Mouse (Mus musculus) embryonic facial prominence, embryonic 15.5 days (tissue): ENCODE data around the gene Gm38392. TPM values are rescaled to one million over a fixed set of nuclear protein-coding genes. Genes with fewer than 3 reads are reported as not detected.
A peak's percentile ranks its signal among the peaks of the same experiment; 100 is the strongest.

Source experiments
- ATAC-seq: fragments of 200-750 bp; cut with Nextera tagmentation; 2 replicates; pipeline ENCODE4 v1.8.0; 2017; ENCODE audit warnings: low read depth, moderate TSS enrichment; ENCODE audit not compliant: insufficient number of reproducible peaks, low FRiP score, low TSS enrichment
- H3K27ac ChIP-seq: fragments of 300-500 bp; sonication (generic); replicated peaks from 2 replicates; pipeline ENCODE4 v1.5.1; 2015; ENCODE audit warnings: mild to moderate bottlenecking, inconsistent platforms
- H3K27me3 ChIP-seq: fragments of 300-500 bp; sonication (generic); 2 replicates; pipeline ENCODE4 v1.6.1; 2015; ENCODE audit warnings: inconsistent platforms
- H3K36me3 ChIP-seq: fragments of 300-500 bp; sonication (generic); 2 replicates; pipeline ENCODE4 v1.6.1; 2015; ENCODE audit warnings: mild to moderate bottlenecking, inconsistent platforms
- H3K4me1 ChIP-seq: fragments of 300-500 bp; sonication (generic); 2 replicates; pipeline ENCODE4 v1.6.1; 2015; ENCODE audit warnings: inconsistent platforms
- H3K4me2 ChIP-seq: fragments of 300-500 bp; sonication (generic); replicated peaks from 2 replicates; pipeline ENCODE4 v1.6.1; 2015; ENCODE audit warnings: mild to moderate bottlenecking, inconsistent platforms
- H3K4me3 ChIP-seq: fragments of 300-500 bp; sonication (generic); replicated peaks from 2 replicates; pipeline ENCODE4 v1.5.1; 2015; ENCODE audit warnings: mild to moderate bottlenecking, inconsistent platforms
- H3K9ac ChIP-seq: fragments of 300-500 bp; sonication (generic); 2 replicates; pipeline ENCODE4 v1.6.1; 2015; ENCODE audit warnings: inconsistent platforms
- H3K9me3 ChIP-seq: fragments of 300-500 bp; sonication (generic); replicated peaks from 2 replicates; pipeline ENCODE4 v1.6.1; 2016; ENCODE audit warnings: inconsistent platforms
- WGBS: fragments of 180-500 bp; shearing (Covaris S2); methylation state at CpG from one replicate; pipeline ENCODE4 v1.1.7; 2015; 5-methylcytosine and 5-hydroxymethylcytosine counted together
- polyA plus RNA-seq: library from polyadenylated mRNA; unstranded; fragments of >200 nt; fragmentation: Nextera tagmentation; extraction: Ambion mirVana; gene quantifications from 2 replicates; pipeline ENCODE4 v1.2.1, GENCODE M21; 2015

Gene Gm38392
- polyA plus RNA-seq, 1 experiment from 2014 or later = 0.60 TPM

DNA sequence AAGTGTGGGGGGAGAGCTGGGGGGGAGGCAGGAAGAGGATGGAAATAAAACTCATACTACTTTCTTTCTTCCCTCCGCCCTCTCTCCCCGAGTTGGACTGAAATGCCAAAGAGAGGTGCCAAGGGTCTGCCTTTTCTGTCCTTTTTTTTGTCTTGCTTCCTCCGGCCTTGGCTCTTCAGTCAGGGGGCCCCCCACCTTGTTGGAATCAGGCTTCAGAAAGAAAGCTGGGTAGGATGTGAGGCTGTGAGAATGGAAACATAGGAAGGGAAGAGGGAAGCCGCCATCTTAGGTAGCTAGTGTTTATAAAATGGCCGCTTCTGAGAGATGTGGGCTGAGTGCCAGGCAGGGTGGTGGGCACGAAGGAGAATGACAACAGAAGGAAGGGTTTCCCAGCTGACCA, 64.6 kb downstream of the Gm38392 start:
- Histone ChIP-seq H3K4me3 (no peak overlapping the region), H3K4me2 (no peak overlapping the region), H3K27me3 (peaks cover 81% of the 10 kb centered on the region), H3K9ac (no peak overlapping the region), H3K4me1 (no peaks in the 10 kb centered on the region), H3K27ac (no peak overlapping the region), H3K36me3 (no peaks in the 10 kb centered on the region), H3K9me3 (no peaks in the 10 kb centered on the region)
- WGBS = 77% methylated on average over 6 of the region's 6 CpGs
- ATAC-seq = no peak

DNA sequence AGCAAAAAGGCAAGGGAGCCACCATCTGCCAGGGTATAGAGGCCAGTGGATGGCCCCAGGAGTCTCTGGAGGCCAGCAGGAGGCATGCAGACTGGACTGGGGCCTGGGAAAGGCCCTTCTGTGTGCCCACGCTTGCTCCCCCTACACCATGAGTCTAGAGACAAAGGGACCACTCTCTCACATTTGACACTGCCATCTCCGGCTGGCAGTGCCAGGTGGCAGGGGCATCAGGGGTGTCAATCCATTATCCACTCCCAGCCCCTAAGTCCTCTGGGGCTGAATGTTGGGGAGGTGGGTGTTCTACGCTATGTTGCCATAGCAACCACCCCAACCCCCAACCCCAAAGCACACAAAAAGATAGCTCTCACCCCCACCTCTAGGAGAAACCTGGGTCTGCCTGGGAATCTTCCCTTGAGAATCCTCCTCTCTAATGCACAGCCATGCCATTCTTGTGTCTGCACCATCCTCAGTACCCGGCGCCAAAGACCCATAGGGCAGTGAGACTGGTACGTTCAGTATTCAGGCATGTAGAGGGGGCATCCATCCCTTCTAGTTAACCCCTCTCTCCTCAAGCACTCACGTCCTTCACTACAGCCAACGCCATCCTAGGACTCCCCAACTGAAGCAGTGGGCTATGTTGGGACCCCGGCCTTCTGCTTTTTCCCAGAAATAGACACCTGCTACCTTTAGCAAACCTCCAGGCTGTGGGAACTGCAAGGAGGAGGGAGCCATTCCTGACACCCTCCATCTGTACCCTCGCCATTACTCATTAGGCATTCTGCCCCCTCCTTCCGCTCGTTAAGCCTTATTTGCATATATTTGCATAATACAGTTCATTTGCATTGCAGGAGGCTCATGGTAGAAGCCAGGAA, 65.3 kb downstream of the Gm38392 start:
- H3K4me1 ChIP-seq = no peaks in the 10 kb centered on the region
- H3K36me3 ChIP-seq = no peaks in the 10 kb centered on the region
- ATAC-seq = no peak
- H3K9me3 ChIP-seq = no peaks in the 10 kb centered on the region
- H3K27me3 ChIP-seq = peaks cover 88% of the 10 kb centered on the region
- H3K4me3 ChIP-seq = no peak overlapping the region
- no peak overlapping the region for H3K4me2 ChIP-seq
- WGBS = 50% methylated on average over 12 of the region's 12 CpGs
- no peak overlapping the region for H3K27ac ChIP-seq
- no peak overlapping the region for H3K9ac ChIP-seq

DNA sequence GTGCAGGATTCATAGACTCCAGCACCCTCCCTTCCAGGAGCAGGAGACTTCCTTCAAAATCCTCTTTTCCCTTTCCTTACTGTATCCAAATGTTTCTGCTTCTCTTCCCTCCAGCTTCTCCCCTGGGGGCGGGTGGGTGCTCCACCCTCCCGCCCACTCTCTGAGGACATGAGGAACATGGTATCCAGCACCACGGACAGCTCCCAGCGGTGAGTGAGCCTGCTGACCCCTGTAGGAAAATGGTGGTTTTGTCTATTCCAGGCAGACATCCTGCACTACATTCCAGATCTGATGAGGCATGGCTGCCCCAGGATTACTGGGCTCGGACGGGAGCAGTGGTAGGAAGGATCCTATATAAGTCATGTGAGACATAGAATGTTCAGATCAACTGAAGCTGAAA, 66.2 kb downstream of the Gm38392 start:
- Histone ChIP-seq H3K36me3 (no peaks in the 10 kb centered on the region), H3K9ac (no peak overlapping the region), H3K4me1 (peaks cover 4% of the 10 kb centered on the region), H3K4me2 (no peak overlapping the region), H3K27me3 (peaks cover 95% of the 10 kb centered on the region), H3K4me3 (no peak overlapping the region), H3K9me3 (no peaks in the 10 kb centered on the region), H3K27ac (no peak overlapping the region)
- 1% methylated on average over 6 of the region's 6 CpGs for WGBS
- ATAC-seq = no peak

DNA sequence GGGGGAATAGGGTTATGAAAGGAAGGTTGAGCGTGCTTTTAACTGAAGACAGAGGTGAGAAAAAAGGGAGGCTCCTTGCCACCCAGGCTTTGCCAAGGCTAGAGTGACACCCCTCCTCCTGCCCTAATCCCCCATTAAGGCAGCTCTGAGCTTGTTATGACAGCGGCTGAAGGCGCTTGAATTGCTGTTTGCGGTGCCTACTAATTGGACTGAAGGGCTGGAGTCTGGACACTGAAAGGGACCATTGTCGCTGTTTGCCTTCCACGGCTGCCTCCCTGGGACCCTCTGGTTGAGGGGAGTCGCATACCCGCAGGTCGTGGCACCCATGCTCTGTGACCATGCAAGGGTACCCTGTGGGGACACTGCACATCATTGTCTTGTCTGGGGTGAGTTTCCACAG, 67.1 kb downstream of the Gm38392 start:
- Histone ChIP-seq H3K27ac (no peak overlapping the region), H3K27me3 (peaks cover 95% of the 10 kb centered on the region), H3K4me3 (no peak overlapping the region), H3K4me2 (no peak overlapping the region), H3K4me1 (peaks cover 13% of the 10 kb centered on the region), H3K9ac (no peak overlapping the region), H3K36me3 (no peaks in the 10 kb centered on the region), H3K9me3 (no peaks in the 10 kb centered on the region)
- ATAC-seq = no peak
- WGBS = 15% methylated on average over 9 of the region's 9 CpGs

DNA sequence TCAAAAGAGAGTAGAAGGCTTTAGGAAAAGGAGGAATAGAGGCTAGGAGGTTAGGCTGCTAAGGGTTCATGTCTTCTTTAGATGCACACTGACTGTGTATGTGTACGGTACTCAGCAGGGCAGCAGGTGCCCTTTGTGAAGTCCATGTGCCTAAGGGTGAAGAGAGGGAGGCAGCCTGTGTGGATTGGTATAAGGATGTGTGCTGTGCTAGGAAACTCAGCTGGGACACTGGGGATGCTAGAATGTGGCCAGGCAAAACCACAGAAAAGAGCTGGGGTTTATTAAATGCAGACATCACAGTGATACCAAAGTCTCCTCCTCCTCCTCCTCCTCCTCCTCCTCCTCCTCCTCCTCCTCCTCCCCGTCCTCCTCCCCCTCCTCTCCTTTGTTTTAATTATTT, 69.3 kb downstream of the Gm38392 start:
- Histone ChIP-seq H3K4me1 (peaks cover 21% of the 10 kb centered on the region), H3K36me3 (no peaks in the 10 kb centered on the region), H3K27ac (no peak overlapping the region), H3K4me3 (no peak overlapping the region), H3K9me3 (no peaks in the 10 kb centered on the region), H3K9ac (no peak overlapping the region), H3K27me3 (peaks cover 96% of the 10 kb centered on the region), H3K4me2 (no peak overlapping the region)
- 32% methylated on average over 1 of the region's 2 CpGs for WGBS
- ATAC-seq = no peak

DNA sequence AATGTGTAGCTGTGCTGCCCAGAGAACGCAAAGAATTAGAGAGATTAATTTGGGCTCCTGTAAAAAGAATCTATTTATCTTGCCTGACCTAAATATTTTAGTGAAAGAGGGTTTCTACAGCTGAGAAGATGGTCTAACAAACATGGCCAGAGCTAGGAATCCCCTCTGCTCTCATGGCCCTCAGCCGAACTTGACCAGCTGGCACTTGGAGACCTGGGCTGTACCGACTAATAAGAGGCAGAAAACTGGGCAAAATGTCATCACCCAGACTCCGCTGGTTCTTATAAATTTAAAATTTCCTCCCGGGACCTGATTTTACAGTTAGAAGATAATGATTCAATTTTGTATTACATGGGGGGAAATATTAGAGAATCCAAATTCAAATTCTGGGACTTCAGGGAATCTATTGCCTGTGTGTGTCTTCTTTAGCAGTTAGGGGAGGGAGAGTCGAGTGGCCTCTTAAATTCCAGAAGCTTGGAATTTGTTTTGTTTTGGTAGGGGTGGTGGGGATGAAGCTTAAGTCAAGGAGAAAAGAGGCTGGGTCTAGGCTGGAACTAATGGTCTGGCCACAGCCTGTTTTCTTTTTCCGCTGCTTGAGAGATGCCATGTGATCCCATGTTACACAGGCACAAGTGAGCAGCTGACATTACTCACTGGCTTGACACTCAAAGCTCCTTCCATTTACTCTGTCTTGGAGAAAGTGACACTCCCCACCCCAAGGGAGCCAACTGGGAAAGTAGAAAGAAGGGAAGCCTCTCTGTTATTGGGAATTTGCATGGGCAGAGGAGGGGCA, 70.3 kb downstream of the Gm38392 start:
- 7% methylated on average over 7 of the region's 7 CpGs for WGBS
- no peak for ATAC-seq
- Histone ChIP-seq H3K27ac (no peak overlapping the region), H3K36me3 (no peaks in the 10 kb centered on the region), H3K9ac (no peak overlapping the region), H3K4me2 (no peak overlapping the region), H3K9me3 (no peaks in the 10 kb centered on the region), H3K27me3 (peaks cover 96% of the 10 kb centered on the region), H3K4me3 (no peak overlapping the region), H3K4me1 (peaks cover 21% of the 10 kb centered on the region)

DNA sequence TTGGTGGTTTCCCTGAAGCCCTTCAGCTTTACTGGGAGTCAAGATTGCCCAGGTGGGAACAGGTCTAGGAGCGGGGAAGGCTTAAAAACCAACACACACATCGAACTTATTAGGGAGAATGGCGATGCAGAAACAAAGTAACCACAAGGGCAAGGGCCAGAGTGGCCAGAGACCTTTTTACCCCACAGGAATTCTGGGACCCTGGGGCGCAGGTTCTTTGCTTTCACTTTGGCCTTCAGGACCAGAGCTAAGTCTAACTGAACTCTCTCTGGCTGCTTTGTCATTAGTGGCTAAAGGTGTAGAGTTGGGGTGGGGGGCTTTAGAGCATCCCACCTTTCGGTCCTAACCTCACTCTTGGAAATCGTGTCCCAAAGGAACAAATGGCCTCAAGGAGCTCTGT, 70.9 kb downstream of the Gm38392 start:
- no peaks in the 10 kb centered on the region for H3K9me3 ChIP-seq
- no peak for ATAC-seq
- no peak overlapping the region for H3K4me2 ChIP-seq
- H3K27me3 ChIP-seq = peaks cover 96% of the 10 kb centered on the region
- H3K36me3 ChIP-seq = no peaks in the 10 kb centered on the region
- H3K4me1 ChIP-seq = peaks cover 21% of the 10 kb centered on the region
- WGBS = 2% methylated on average over 6 of the region's 6 CpGs
- no peak overlapping the region for H3K9ac ChIP-seq
- peak overlapping the region; percentile 28; the same call in 1 of the 2 replicates for H3K4me3 ChIP-seq
- H3K27ac ChIP-seq = no peak overlapping the region

DNA sequence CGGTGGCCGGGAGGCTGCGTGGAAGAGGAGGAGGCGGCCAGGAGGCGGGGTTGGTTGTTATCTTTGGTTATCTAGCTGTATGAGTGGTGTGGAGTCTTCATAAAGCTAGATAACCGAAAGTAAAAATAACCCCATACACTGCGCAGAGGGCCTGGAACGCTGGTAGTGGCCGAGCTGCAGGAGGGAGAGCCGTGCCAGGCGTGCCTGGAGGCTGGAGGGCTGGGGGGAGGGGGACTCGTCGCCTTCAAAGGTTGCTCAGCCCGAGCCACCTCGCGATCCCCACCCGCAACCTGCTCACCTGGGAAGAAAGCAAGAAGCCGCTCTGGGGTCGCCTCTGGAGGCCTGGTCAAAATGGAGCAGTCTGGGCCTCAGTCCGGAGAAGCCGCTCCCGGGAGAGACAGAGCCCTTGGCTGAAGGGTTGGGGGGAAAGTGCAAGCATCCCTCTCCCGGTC, 71.4 kb downstream of the Gm38392 start:
- Histone ChIP-seq H3K4me3 (peak overlapping the region; percentile 28), H3K9ac (no peak overlapping the region), H3K27ac (no peak overlapping the region), H3K27me3 (peaks cover 96% of the 10 kb centered on the region), H3K4me1 (peaks cover 21% of the 10 kb centered on the region), H3K36me3 (no peaks in the 10 kb centered on the region), H3K9me3 (no peaks in the 10 kb centered on the region), H3K4me2 (peak overlapping the region; percentile 43)
- ATAC-seq = no peak
- under 1% methylated on average over 23 of the region's 23 CpGs for WGBS

DNA sequence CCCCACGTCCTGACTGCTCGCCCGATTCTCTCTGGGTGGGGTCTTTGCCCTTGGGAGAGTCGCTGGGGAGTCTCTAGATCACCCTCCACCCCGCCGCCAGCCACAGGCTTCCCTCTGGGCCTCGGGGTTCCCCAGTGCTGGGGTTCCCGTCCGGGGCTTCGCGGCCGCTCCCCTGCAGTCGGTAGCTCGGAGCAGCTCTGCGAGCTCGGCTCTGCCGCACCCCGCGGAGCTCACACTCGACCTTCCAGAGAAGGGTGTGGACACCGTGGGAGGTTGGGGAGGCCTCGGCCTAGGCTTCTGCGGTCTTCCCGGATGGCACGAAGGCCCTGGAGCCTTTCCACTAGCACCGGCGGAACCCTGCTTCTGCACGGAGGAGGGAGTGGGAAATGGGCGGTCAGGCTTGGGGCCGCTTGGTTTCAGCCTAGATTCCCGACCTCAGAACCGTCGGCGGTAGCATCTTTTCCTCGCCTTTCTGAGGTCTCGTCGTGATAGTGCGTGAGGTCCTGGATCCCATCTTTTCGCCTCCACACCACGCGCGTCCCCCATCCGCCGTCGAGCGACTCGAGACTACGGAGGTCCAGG, 71.9 kb downstream of the Gm38392 start:
- Histone ChIP-seq H3K9ac (no peak overlapping the region), H3K27me3 (peaks cover 96% of the 10 kb centered on the region), H3K4me1 (peaks cover 21% of the 10 kb centered on the region), H3K27ac (no peak overlapping the region), H3K36me3 (no peaks in the 10 kb centered on the region), H3K4me3 (peak overlapping the region; percentile 28), H3K9me3 (no peaks in the 10 kb centered on the region), H3K4me2 (peak overlapping the region; percentile 43)
- ATAC-seq = no peak
- WGBS = 1% methylated on average over 48 of the region's 48 CpGs

DNA sequence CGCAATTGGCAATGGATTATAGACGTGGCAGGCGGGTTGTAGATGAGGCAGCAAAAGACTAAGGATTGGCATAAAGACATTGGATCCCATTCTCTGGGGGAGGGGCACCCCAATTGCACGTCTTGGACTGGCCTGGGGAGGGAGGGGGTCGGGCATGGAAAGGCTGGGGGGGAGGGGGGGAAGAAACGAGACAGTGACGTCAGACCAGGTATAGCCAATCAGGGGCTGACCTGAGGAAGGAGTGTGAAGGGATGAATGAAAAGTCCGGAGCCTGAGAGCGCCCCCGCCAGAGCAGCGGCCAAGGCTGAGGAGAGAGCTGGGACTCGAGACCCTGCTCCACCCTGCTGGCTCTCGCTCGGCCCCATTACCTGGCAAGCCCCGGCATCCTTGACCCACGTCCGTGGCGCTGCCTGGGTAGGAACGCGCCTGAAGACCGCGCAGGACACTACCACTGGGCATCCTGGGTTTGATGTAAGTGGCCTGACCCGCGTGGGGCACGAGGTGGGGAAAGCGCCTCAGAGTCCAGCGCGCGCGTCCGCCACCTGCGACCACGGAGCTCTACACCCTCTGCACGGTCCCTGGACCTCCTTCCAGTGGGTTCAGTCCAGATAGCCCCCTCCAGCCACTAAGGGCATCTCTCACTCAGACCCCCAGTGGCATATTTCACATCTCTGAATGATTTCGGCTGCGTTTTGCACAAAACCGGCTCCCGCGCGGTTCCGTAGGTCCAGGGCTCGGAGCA, 72.6 kb downstream of the Gm38392 start:
- peaks cover 21% of the 10 kb centered on the region for H3K4me1 ChIP-seq
- H3K27me3 ChIP-seq = peaks cover 96% of the 10 kb centered on the region
- peak overlapping the region; percentile 28; the same call in 1 of the 2 replicates for H3K4me3 ChIP-seq
- no peaks in the 10 kb centered on the region for H3K36me3 ChIP-seq
- no peak overlapping the region for H3K27ac ChIP-seq
- peak overlapping the region; percentile 43 for H3K4me2 ChIP-seq
- WGBS = 2% methylated on average over 42 of the region's 42 CpGs
- no peaks in the 10 kb centered on the region for H3K9me3 ChIP-seq
- H3K9ac ChIP-seq = no peak overlapping the region
- no peak for ATAC-seq

DNA sequence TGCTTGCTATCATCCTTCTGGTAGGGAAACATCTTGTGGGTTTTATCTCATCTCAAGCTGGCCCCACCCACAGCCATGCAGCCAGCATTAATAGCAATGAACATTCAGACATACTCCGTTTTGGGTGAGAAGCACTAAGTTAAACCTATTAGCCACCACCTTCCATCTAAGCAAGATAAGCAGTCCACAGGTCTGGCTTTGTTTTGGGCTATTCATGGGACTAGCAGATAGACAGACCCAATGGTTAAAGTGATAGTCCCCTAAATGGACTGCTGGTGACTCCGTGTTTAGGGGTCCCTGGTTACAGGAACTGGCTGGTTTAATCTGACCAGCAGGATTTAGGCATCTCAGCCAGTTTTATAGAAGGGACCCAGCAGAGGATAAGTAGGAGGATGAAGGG, 74.0 kb downstream of the Gm38392 start:
- H3K27ac ChIP-seq = no peak overlapping the region
- peaks cover 21% of the 10 kb centered on the region for H3K4me1 ChIP-seq
- H3K9ac ChIP-seq = no peak overlapping the region
- H3K9me3 ChIP-seq = no peaks in the 10 kb centered on the region
- WGBS = 1% methylated on average over 2 of the region's 2 CpGs
- no peak overlapping the region for H3K4me2 ChIP-seq
- peaks cover 96% of the 10 kb centered on the region for H3K27me3 ChIP-seq
- H3K36me3 ChIP-seq = no peaks in the 10 kb centered on the region
- no peak for ATAC-seq
- no peak overlapping the region for H3K4me3 ChIP-seq
